Mouse (Mus musculus) limb, embryonic 14.5 days (tissue): ENCODE results near the gene Cntfr. TPM values are rescaled to one million over a fixed set of nuclear protein-coding genes. Genes with fewer than 3 reads are reported as not detected.

Source experiments
- ATAC-seq: fragments of 200-750 bp; cut with Nextera tagmentation; 2 replicates; pipeline ENCODE4 v1.8.0; 2017; ENCODE audit warnings: low read depth, moderate number of reproducible peaks, moderate TSS enrichment; ENCODE audit not compliant: low FRiP score
- DNase-seq: peaks from one replicate; pipeline ENCODE4 v3.0.0-alpha.2; 2015; ENCODE audit warnings: low spot score
- H3K27ac ChIP-seq: fragments of 300-500 bp; sonication (generic); replicated peaks from 2 replicates; pipeline ENCODE4 v1.5.1; 2014; ENCODE audit warnings: low read depth, mild to moderate bottlenecking, low read length, moderate library complexity, mixed read lengths
- H3K27me3 ChIP-seq: fragments of 300-500 bp; sonication (generic); 2 replicates; pipeline ENCODE4 v1.6.1; 2014; ENCODE audit warnings: low read length, mixed read lengths; ENCODE audit not compliant: control insufficient read depth, insufficient read depth
- H3K36me3 ChIP-seq: fragments of 300-500 bp; sonication (generic); 2 replicates; pipeline ENCODE4 v1.6.1; 2014; ENCODE audit warnings: mild to moderate bottlenecking, low read length, moderate library complexity, mixed read lengths; ENCODE audit not compliant: control insufficient read depth, insufficient read depth
- H3K4me1 ChIP-seq: fragments of 300-500 bp; sonication (generic); 2 replicates; pipeline ENCODE4 v1.6.1; 2014; ENCODE audit warnings: antibody characterized with exemption, low read length, mixed read lengths; ENCODE audit not compliant: control insufficient read depth, insufficient read depth
- H3K4me2 ChIP-seq: fragments of 300-500 bp; sonication (generic); replicated peaks from 2 replicates; pipeline ENCODE4 v1.6.1; 2014; ENCODE audit warnings: low read depth, mild to moderate bottlenecking, low read length, moderate library complexity; ENCODE audit not compliant: severe bottlenecking
- H3K4me3 ChIP-seq: fragments of 300-500 bp; sonication (generic); replicated peaks from 2 replicates; pipeline ENCODE4 v1.5.1; 2014; ENCODE audit warnings: low read length
- H3K9ac ChIP-seq: fragments of 300-500 bp; sonication (generic); 2 replicates; pipeline ENCODE4 v1.6.1; 2014; ENCODE audit warnings: mild to moderate bottlenecking, low read depth, low read length, moderate library complexity; ENCODE audit not compliant: severe bottlenecking
- H3K9me3 ChIP-seq: fragments of 300-500 bp; sonication (generic); 2 replicates; pipeline ENCODE4 v1.6.1; 2016; ENCODE audit warnings: low read length; ENCODE audit not compliant: control insufficient read depth
- POLR2A ChIP-seq: fragments of 200-500 bp; IDR thresholded peaks from 2 replicates; pipeline ENCODE4 v1.8.0; 2012; ENCODE audit warnings: inconsistent platforms, mild to moderate bottlenecking, moderate library complexity, borderline replicate concordance; ENCODE audit not compliant: insufficient read depth, insufficient read length; ENCODE audit errors: extremely low read depth
- whole genome bisulfite sequencing: fragments of 180-500 bp; shearing (Covaris S2); extraction: QIAGEN DNeasy Blood & Tissue Kit; methylation state at CpG from one replicate; pipeline ENCODE4 v1.1.7; 2014; 5-methylcytosine and 5-hydroxymethylcytosine counted together
- polyA plus RNA-seq, 2 experiments: library from polyadenylated mRNA; depleted of rRNA in 1 of 2; stranded (reverse) in 1 of 2; unstranded in 1 of 2; fragments of >200 nt; fragmentation: Nextera tagmentation in 1 of 2; extraction: Ambion mirVana in 1 of 2; gene quantifications; 2 replicates each; pipeline versions ENCODE4 v1.2.1 to v1.2.3; 2012 to 2014

The Cntfr gene
- polyA plus RNA-seq, 2 experiments, result 5.4 to 34.2 TPM

DNA sequence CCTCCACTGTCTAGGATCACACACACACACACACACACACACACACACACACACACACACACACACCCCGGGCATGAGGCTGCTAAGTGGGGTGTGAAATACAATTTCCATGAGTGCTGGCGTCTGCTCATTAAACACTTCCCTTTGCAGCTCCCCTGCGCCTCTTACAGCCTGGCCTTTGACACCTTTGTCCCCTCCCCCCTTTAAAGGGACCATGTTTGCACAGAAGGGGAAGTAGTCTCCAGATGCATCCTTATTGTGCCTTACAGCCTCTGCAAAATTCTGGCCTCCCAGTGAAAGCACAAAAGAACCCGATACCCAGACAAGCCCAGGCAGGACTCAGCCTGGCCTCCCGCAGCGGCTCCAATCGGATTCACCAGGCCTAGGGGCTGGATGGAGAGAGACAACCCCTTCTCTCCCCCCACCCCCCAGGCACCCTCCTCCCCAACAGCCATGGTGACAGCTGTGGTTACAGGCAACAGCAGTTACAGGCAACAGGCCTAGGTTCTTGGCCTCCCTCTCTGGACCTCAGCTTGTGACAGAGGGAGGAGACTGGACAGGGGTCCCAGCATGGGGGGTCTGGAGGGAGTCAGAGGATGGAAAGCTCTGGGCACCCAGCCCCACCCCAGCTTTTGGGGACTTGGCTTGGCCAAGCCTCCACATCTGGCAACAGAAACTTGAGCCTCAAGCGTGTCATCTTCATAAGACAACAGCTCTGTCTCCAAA is 68.5 kb downstream of the Cntfr start:
- peaks cover 19% of the 10 kb centered on the region for H3K27me3 ChIP-seq
- 0 out of 2 replicates have a peak overlapping the region, but pooled peaks have one; percentile 1 for H3K4me2 ChIP-seq
- H3K9me3 ChIP-seq, result no peaks in the 10 kb centered on the region
- DNase-seq (peak; percentile 29), ATAC-seq (peak; percentile 83)
- H3K27ac ChIP-seq, result no peak overlapping the region; the same call in 1 of the 2 replicates
- H3K4me3 ChIP-seq, result no peak overlapping the region
- H3K36me3 ChIP-seq, result no peaks in the 10 kb centered on the region
- WGBS, result 3% methylated on average over 8 of the region's 8 CpGs
- TF ChIP-seq POLR2A, result no peak
- H3K9ac ChIP-seq, result 0 out of 2 replicates have a peak overlapping the region, but pooled peaks have one; percentile 12
- H3K4me1 ChIP-seq, result peaks cover 14% of the 10 kb centered on the region

DNA sequence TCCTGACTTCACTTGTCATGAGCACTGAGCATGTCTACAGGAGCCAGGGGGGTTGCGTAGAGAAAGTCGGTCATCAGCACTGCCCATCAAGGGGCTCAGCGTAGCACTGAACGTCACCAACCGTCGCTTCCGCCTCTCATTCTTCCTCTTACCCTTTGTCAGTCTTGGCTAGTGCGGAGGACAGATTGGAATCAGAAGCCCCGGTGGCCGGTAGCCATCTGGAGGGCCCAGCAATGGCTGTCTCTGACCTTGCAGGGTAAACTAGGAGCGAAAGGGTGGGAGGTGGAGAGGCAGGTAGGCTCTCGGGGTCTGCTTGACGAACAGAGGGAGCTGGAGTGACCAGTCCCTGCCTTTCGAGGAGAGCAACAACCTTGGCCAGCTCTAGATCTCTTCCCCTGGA is 74.8 kb downstream of the Cntfr start:
- Histone ChIP-seq H3K27ac (no peak overlapping the region), H3K9me3 (no peaks in the 10 kb centered on the region), H3K4me3 (no peak overlapping the region), H3K9ac (no peak overlapping the region), H3K36me3 (no peaks in the 10 kb centered on the region), H3K4me2 (no peak overlapping the region), H3K27me3 (peaks cover 11% of the 10 kb centered on the region; the same call in 1 of the 2 replicates), H3K4me1 (no peaks in the 10 kb centered on the region)
- TF ChIP-seq POLR2A, result no peak
- DNase-seq (no peak), ATAC-seq (no peak)
- WGBS, result 83% methylated on average over 14 of the region's 14 CpGs

DNA sequence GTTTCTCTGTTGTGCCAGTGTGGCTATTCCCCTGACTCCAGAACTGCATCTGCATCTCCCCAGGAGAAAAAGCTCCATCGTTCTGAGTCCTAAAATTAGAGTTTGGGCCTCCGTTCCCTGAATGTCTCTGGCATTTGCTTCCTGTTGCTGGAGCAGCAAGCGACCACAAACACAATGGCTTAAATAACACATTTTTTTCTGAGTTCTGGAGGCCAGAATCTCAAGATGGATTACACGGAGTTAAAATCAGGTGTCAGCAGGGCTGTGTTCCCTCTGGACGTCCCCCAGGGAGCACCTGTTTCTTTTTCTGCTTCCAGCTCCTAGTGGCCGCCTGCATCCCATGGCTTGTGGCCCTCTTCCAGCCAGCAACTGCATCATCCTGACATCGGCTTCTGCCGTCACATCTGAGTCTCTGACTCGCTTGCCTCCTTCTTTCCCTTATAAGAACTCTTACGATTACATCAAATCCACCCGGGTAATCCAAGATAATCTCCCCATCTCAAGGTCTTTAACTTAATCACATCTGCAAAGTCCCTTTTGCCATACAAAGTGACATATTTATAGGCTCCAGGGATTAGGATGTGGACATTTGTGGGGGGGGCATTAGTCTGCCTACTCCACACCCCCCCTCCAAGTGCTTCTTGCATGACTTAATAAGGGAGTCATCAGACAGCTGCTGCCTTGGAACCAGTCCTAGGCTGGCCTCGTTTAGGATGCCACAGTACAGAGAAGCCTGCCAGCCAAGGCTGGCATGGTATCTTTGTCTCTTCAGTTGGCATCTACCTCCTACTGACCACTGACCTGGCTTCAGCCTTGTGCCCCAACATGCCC is 77.8 kb downstream of the Cntfr start:
- H3K4me3 ChIP-seq, result no peak overlapping the region
- TF ChIP-seq POLR2A, result no peak
- H3K9me3 ChIP-seq, result no peaks in the 10 kb centered on the region
- H3K27me3 ChIP-seq, result peaks cover 13% of the 10 kb centered on the region; the same call in 1 of the 2 replicates
- no peak overlapping the region for H3K4me2 ChIP-seq
- DNase-seq (no peak), ATAC-seq (peak; percentile 34; the same call in 1 of the 2 replicates)
- WGBS, result 42% methylated on average over 12 of the region's 12 CpGs
- no peaks in the 10 kb centered on the region for H3K4me1 ChIP-seq
- H3K27ac ChIP-seq, result no peak overlapping the region
- H3K36me3 ChIP-seq, result no peaks in the 10 kb centered on the region
- no peak overlapping the region for H3K9ac ChIP-seq

DNA sequence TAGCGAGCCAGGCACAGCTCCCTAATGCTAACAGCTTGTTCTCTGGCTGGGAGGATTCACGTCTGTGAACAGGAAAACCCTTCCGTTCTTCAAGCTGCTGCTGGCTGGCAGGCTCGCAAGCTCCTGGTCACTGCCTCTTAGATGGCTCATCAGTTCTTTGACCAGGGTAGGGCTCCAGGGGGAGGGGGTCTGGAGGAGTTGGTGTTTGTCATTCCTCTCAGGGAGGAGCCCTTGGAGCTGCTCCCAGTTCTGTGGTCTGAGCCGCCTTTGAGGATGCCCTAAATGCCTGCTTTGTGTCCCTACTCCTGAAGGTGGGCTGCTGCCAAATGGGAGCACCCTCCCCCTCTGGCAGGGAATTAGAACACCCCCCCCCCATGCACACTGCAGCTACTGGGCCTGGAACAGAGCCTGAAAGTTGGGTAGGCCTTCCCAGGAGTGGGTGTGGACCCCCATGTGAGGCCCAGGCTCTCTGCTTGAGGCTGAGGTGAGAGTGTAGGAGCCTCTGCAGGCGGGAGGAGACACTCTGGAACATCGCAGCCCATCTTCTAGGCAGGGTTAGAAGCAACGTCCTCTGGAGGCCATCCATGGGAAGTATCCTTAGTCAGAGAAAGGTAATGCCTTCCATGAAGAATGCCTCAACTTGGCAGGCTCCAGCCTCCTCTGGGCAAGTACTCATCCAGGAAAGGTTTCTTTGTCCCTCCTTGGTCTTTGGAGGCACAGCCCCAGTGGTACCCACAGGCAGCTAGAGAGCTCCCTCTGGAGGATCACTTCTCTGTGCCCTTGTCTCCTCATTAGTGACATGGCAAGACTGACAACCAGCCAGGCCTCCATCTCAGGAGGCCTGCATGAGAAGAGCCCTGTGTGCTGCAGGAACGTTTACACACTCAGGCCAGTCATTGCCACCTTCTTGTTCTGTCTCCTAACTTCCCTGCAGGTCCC is 81.0 kb downstream of the Cntfr start:
- Histone ChIP-seq H3K27ac (no peak overlapping the region), H3K4me1 (no peaks in the 10 kb centered on the region), H3K9me3 (no peaks in the 10 kb centered on the region), H3K27me3 (peaks cover 17% of the 10 kb centered on the region; the same call in 1 of the 2 replicates), H3K9ac (no peak overlapping the region), H3K36me3 (no peaks in the 10 kb centered on the region), H3K4me2 (no peak overlapping the region), H3K4me3 (no peak overlapping the region)
- TF ChIP-seq POLR2A, result no peak
- no peak for ATAC-seq
- no peak for DNase-seq
- WGBS, result 63% methylated on average over 9 of the region's 9 CpGs

DNA sequence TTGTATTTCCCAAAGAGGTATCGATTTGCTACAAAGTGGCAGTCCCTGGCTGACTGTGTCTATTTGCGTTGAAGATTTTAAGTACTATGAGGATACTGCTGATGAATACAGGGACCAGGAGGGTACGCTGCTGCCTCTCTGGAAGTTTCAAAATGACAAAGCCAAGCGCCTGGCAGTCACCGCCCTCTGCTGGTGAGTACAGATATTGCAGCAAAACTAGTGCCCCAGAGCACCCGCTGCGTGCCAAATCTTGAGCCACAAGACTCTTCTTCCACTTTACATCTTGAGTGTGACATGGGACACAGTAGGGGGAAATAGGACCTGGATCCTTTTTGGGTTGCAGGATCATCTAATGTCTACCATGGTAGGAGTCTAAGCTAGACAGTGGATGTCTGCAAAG is 82.7 kb downstream of the Cntfr start:
- no peak overlapping the region for H3K4me3 ChIP-seq
- H3K9ac ChIP-seq, result no peak overlapping the region
- DNase-seq, result peak; percentile 85
- H3K4me1 ChIP-seq, result no peaks in the 10 kb centered on the region
- H3K9me3 ChIP-seq, result no peaks in the 10 kb centered on the region
- H3K27me3 ChIP-seq, result peaks cover 17% of the 10 kb centered on the region; the same call in 1 of the 2 replicates
- TF ChIP-seq POLR2A, result no peak
- no peaks in the 10 kb centered on the region for H3K36me3 ChIP-seq
- WGBS, result 11% methylated on average over 7 of the region's 7 CpGs
- no peak overlapping the region for H3K27ac ChIP-seq
- no peak overlapping the region for H3K4me2 ChIP-seq
- ATAC-seq, result no peak
